Mouse (Mus musculus) liver, embryonic 12.5 days (tissue): ENCODE data around the gene Prkg1. TPM values are rescaled to one million over a fixed set of nuclear protein-coding genes. Genes with fewer than 3 reads are reported as not detected.
A peak's percentile ranks its signal among the peaks of the same experiment; 100 is the strongest.

Experiments used
- ATAC-seq: fragments of 200-750 bp; cut with Nextera tagmentation; 2 replicates; pipeline ENCODE4 v1.8.0; 2017; ENCODE audit warnings: moderate number of reproducible peaks, mild to moderate bottlenecking, moderate library complexity
- H3K27ac ChIP-seq: fragments of 300-500 bp; sonication (generic); 2 replicates; pipeline ENCODE4 v1.5.1; 2016; ENCODE audit warnings: mild to moderate bottlenecking
- H3K27me3 ChIP-seq: fragments of 300-500 bp; sonication (generic); replicated peaks from 2 replicates; pipeline ENCODE4 v1.6.1; 2016; ENCODE audit warnings: mild to moderate bottlenecking, moderate library complexity
- H3K36me3 ChIP-seq: fragments of 300-500 bp; sonication (generic); 2 replicates; pipeline ENCODE4 v1.6.1; 2016; ENCODE audit warnings: mild to moderate bottlenecking, moderate library complexity
- H3K4me1 ChIP-seq: fragments of 300-500 bp; sonication (generic); 2 replicates; pipeline ENCODE4 v1.6.1; 2016
- H3K4me2 ChIP-seq: fragments of 300-500 bp; sonication (generic); 2 replicates; pipeline ENCODE4 v1.6.1; 2016; ENCODE audit warnings: mild to moderate bottlenecking, moderate library complexity
- H3K4me3 ChIP-seq: fragments of 300-500 bp; sonication (generic); 2 replicates; pipeline ENCODE4 v1.5.1; 2016; ENCODE audit warnings: mild to moderate bottlenecking, moderate library complexity
- H3K9ac ChIP-seq: fragments of 300-500 bp; sonication (generic); 2 replicates; pipeline ENCODE4 v1.6.1; 2016; ENCODE audit warnings: mild to moderate bottlenecking, moderate library complexity
- H3K9me3 ChIP-seq: fragments of 300-500 bp; sonication (generic); replicated peaks from 2 replicates; pipeline ENCODE4 v1.6.1; 2016; ENCODE audit warnings: mild to moderate bottlenecking, moderate library complexity
- WGBS: fragments of 180-500 bp; shearing (Covaris S2); methylation state at CpG from one replicate; pipeline ENCODE4 v1.1.7; 2016; ENCODE audit not compliant: insufficient replicate concordance; 5-methylcytosine and 5-hydroxymethylcytosine counted together
- polyA plus RNA-seq: library from polyadenylated mRNA; unstranded; fragments of >200 nt; fragmentation: Nextera tagmentation; extraction: Ambion mirVana; gene quantifications from 2 replicates; pipeline ENCODE4 v1.2.1, GENCODE M21; 2016

Gene Prkg1
- 1.4 and 1.6 TPM in 2 replicates for polyA plus RNA-seq

GRCm38 (mm10) chr19:31764801-31765340 is at the start of gene Prkg1:
Gene Prkg1 (minus strand): TSS chr19:31765033.
- peak within 1 kb of the TSS; percentile 65 for H3K4me3 ChIP-seq
- no peaks in the 10 kb centered on the region for H3K36me3 ChIP-seq
- H3K9ac ChIP-seq: peak within 1 kb of the TSS; percentile 63
- peaks cover 43% of the 10 kb centered on the region for H3K27me3 ChIP-seq
- no peaks in the 10 kb centered on the region for H3K9me3 ChIP-seq
- ATAC-seq: peak; percentile 38; the same call in 1 of the 2 replicates
- H3K27ac ChIP-seq: peak within 1 kb of the TSS; percentile 36
- peak within 1 kb of the TSS; percentile 88 for H3K4me2 ChIP-seq
- H3K4me1 ChIP-seq: peaks cover 37% of the 10 kb centered on the region
- 1% methylated on average over 23 of the region's 23 CpGs for WGBS

- Histone ChIP-seq H3K9me3 (no peaks in the 10 kb centered on the region), H3K27ac (no peak overlapping the region), H3K27me3 (no peaks in the 10 kb centered on the region), H3K4me2 (no peak overlapping the region), H3K4me3 (no peak overlapping the region), H3K4me1 (no peaks in the 10 kb centered on the region), H3K9ac (no peak overlapping the region), H3K36me3 (no peaks in the 10 kb centered on the region)
- ATAC-seq: no peak
- WGBS: 42% methylated on average over 4 of the region's 4 CpGs
Measured at GRCm38 (mm10) chr19:31813087-31813486, 48.3 kb upstream of the Prkg1 start.

GRCm38 (mm10) chr19:31811371-31811770 is 46.5 kb upstream of the Prkg1 start:
- 26% methylated on average over 5 of the region's 5 CpGs for WGBS
- Histone ChIP-seq H3K27me3 (no peaks in the 10 kb centered on the region), H3K36me3 (no peaks in the 10 kb centered on the region), H3K4me2 (no peak overlapping the region), H3K9me3 (no peaks in the 10 kb centered on the region), H3K4me1 (no peaks in the 10 kb centered on the region), H3K9ac (no peak overlapping the region), H3K27ac (no peak overlapping the region), H3K4me3 (no peak overlapping the region)
- no peak for ATAC-seq

GRCm38 (mm10) chr19:31805391-31805790 is 40.6 kb upstream of the Prkg1 start:
- Histone ChIP-seq H3K9ac (no peak overlapping the region), H3K9me3 (peaks cover 8% of the 10 kb centered on the region; the same call in 1 of the 2 replicates), H3K27ac (no peak overlapping the region), H3K4me3 (no peak overlapping the region), H3K36me3 (no peaks in the 10 kb centered on the region), H3K27me3 (no peaks in the 10 kb centered on the region), H3K4me1 (no peaks in the 10 kb centered on the region), H3K4me2 (no peak overlapping the region)
- no peak for ATAC-seq
- WGBS: 65% methylated on average over 7 of the region's 7 CpGs

GRCm38 (mm10) chr19:31795485-31796046 is 30.7 kb upstream of the Prkg1 start:
- H3K4me2 ChIP-seq: no peak overlapping the region
- no peak for ATAC-seq
- no peak overlapping the region for H3K27ac ChIP-seq
- H3K9ac ChIP-seq: no peak overlapping the region
- H3K36me3 ChIP-seq: no peaks in the 10 kb centered on the region
- H3K4me3 ChIP-seq: no peak overlapping the region
- WGBS: 46% methylated on average over 9 of the region's 9 CpGs
- H3K27me3 ChIP-seq: no peaks in the 10 kb centered on the region
- H3K4me1 ChIP-seq: no peaks in the 10 kb centered on the region
- H3K9me3 ChIP-seq: no peaks in the 10 kb centered on the region

GRCm38 (mm10) chr19:31791724-31792123 is 26.9 kb upstream of the Prkg1 start:
- 33% methylated on average over 3 of the region's 3 CpGs for WGBS
- ATAC-seq: no peak
- no peak overlapping the region for H3K27ac ChIP-seq

GRCm38 (mm10) chr19:31781521-31782018 is 16.7 kb upstream of the Prkg1 start:
- H3K4me1 ChIP-seq: peaks cover 54% of the 10 kb centered on the region
- peak overlapping the region; percentile 47 for H3K4me2 ChIP-seq
- WGBS: 29% methylated on average over 3 of the region's 3 CpGs
- H3K9me3 ChIP-seq: no peaks in the 10 kb centered on the region
- 0 out of 2 replicates have a peak, but pooled peaks have one; percentile 3 for ATAC-seq
- H3K27me3 ChIP-seq: no peaks in the 10 kb centered on the region
- H3K36me3 ChIP-seq: no peaks in the 10 kb centered on the region
- peak overlapping the region; percentile 80 for H3K27ac ChIP-seq
- no peak overlapping the region for H3K4me3 ChIP-seq
- H3K9ac ChIP-seq: no peak overlapping the region

More at GRCm38 (mm10) chr19:31791724-31792123, 26.9 kb upstream of the Prkg1 start:
- Histone ChIP-seq H3K4me2 (no peak overlapping the region), H3K9me3 (no peaks in the 10 kb centered on the region), H3K4me3 (no peak overlapping the region), H3K9ac (no peak overlapping the region), H3K4me1 (no peaks in the 10 kb centered on the region), H3K36me3 (no peaks in the 10 kb centered on the region), H3K27me3 (no peaks in the 10 kb centered on the region)

GRCm38 (mm10) chr19:31781077-31781476 is 16.2 kb upstream of the Prkg1 start:
- WGBS: 9% methylated on average over 2 of the region's 2 CpGs
- Histone ChIP-seq H3K4me2 (peak overlapping the region; percentile 47), H3K27ac (peak overlapping the region; percentile 80), H3K4me3 (no peak overlapping the region), H3K36me3 (no peaks in the 10 kb centered on the region), H3K9me3 (no peaks in the 10 kb centered on the region), H3K27me3 (no peaks in the 10 kb centered on the region), H3K9ac (no peak overlapping the region), H3K4me1 (peaks cover 54% of the 10 kb centered on the region)
- ATAC-seq: peak; percentile 95

GRCm38 (mm10) chr19:31780222-31780621 is 15.4 kb upstream of the Prkg1 start:
- Histone ChIP-seq H3K36me3 (no peaks in the 10 kb centered on the region), H3K27me3 (no peaks in the 10 kb centered on the region), H3K9me3 (no peaks in the 10 kb centered on the region), H3K4me1 (peaks cover 54% of the 10 kb centered on the region), H3K27ac (peak overlapping the region; percentile 72), H3K4me3 (no peak overlapping the region), H3K4me2 (no peak overlapping the region), H3K9ac (no peak overlapping the region)
- no peak for ATAC-seq
- 23% methylated on average over 1 of the region's 1 CpGs for WGBS

- Histone ChIP-seq H3K4me1 (peaks cover 54% of the 10 kb centered on the region), H3K9me3 (no peaks in the 10 kb centered on the region), H3K4me3 (no peak overlapping the region), H3K27ac (0 out of 2 replicates have a peak overlapping the region, but pooled peaks have one; percentile 25), H3K27me3 (no peaks in the 10 kb centered on the region), H3K36me3 (no peaks in the 10 kb centered on the region), H3K9ac (no peak overlapping the region), H3K4me2 (peak overlapping the region; percentile 40)
- 20% methylated on average over 4 of the region's 4 CpGs for WGBS
- ATAC-seq: peak; percentile 73
Measured at GRCm38 (mm10) chr19:31779021-31779420, 14.2 kb upstream of the Prkg1 start.

GRCm38 (mm10) chr19:31767004-31767403 is 2.2 kb upstream of the Prkg1 start:
- Histone ChIP-seq H3K4me1 (peaks cover 29% of the 10 kb centered on the region), H3K9me3 (no peaks in the 10 kb centered on the region), H3K27me3 (peaks cover 43% of the 10 kb centered on the region), H3K9ac (no peak overlapping the region), H3K4me2 (no peak overlapping the region), H3K36me3 (no peaks in the 10 kb centered on the region), H3K27ac (no peak overlapping the region), H3K4me3 (no peak overlapping the region)
- no peak for ATAC-seq
- 5% methylated on average over 3 of the region's 3 CpGs for WGBS

GRCm38 (mm10) chr19:31765451-31765850 is 618 bp upstream of the Prkg1 start:
- Histone ChIP-seq H3K4me1 (peaks cover 31% of the 10 kb centered on the region), H3K36me3 (no peaks in the 10 kb centered on the region), H3K27me3 (peaks cover 43% of the 10 kb centered on the region), H3K9me3 (no peaks in the 10 kb centered on the region), H3K4me3 (0 out of 2 replicates have a peak overlapping the region, but pooled peaks have one; percentile 5), H3K4me2 (peak overlapping the region; percentile 88), H3K9ac (no peak overlapping the region), H3K27ac (no peak overlapping the region)
- WGBS: 36% methylated on average over 4 of the region's 4 CpGs
- no peak for ATAC-seq
